Mouse (Mus musculus) MEL (cell line): ENCODE measurements around the gene Tmem30b. TPM values are rescaled to one million over a fixed set of nuclear protein-coding genes. Genes with fewer than 3 reads are reported as not detected.

Experiments
- DNase-seq: peaks from one replicate; pipeline ENCODE4 v3.0.0; 2011; ENCODE audit warnings: low read depth, low spot score
- H3K27ac ChIP-seq: 2 replicates; pipeline ENCODE4 v1.5.1; 2012; ENCODE audit warnings: low read depth, mild to moderate bottlenecking, control low read depth, low read length, moderate library complexity; ENCODE audit not compliant: control insufficient read depth
- H3K27me3 ChIP-seq, 2 experiments: fragments of 150-350 bp in 1 of 2; sonication (generic) in 1 of 2; 2 replicates each; pipeline ENCODE4 v1.6.1; 2012; ENCODE audit warnings: low read length in 2 of 2, mild to moderate bottlenecking in 2 of 2, improper control_type of control experiment in 1 of 2, moderate library complexity in 1 of 2; ENCODE audit not compliant: insufficient read depth in 2 of 2, control insufficient read depth in 1 of 2
- H3K36me3 ChIP-seq, 2 experiments: 2 replicates each; pipeline ENCODE4 v1.6.1; 2012 to 2014; ENCODE audit warnings: low read length in 2 of 2, improper control_type of control experiment in 1 of 2, inconsistent platforms in 1 of 2, mild to moderate bottlenecking in 1 of 2; ENCODE audit not compliant: insufficient read depth in 2 of 2, control insufficient read depth in 1 of 2
- H3K4me1 ChIP-seq, 2 experiments: fragments of 150-350 bp in 1 of 2; sonication (generic) in 1 of 2; 2 replicates each; pipeline ENCODE4 v1.6.1; 2012; ENCODE audit warnings: low read length in 2 of 2, improper control_type of control experiment in 1 of 2, mild to moderate bottlenecking in 1 of 2; ENCODE audit not compliant: insufficient read depth in 2 of 2, control insufficient read depth in 1 of 2
- H3K4me3 ChIP-seq, 2 experiments: fragments of 150-350 bp in 1 of 2; sonication (generic) in 1 of 2; 2 replicates each; pipeline ENCODE4 v1.5.1; 2012; ENCODE audit warnings: low read depth in 2 of 2, low read length in 2 of 2, mild to moderate bottlenecking in 2 of 2, moderate library complexity in 2 of 2, control low read depth in 1 of 2, improper control_type of control experiment in 1 of 2; ENCODE audit not compliant: control insufficient read depth in 1 of 2, insufficient read depth in 1 of 2
- H3K79me2 ChIP-seq: 2 replicates; pipeline ENCODE4 v1.6.1; 2012; ENCODE audit warnings: mild to moderate bottlenecking, low read length, moderate library complexity; ENCODE audit not compliant: control insufficient read depth, poor library complexity, insufficient read depth
- H3K9ac ChIP-seq: 2 replicates; pipeline ENCODE4 v1.6.1; 2012; ENCODE audit warnings: low read depth, mild to moderate bottlenecking, control low read depth, low read length, moderate library complexity; ENCODE audit not compliant: control insufficient read depth, poor library complexity, severe bottlenecking
- H3K9me3 ChIP-seq: fragments of 150-350 bp; sonication (generic); replicated peaks from 2 replicates; pipeline ENCODE4 v1.6.1; 2012; ENCODE audit warnings: mild to moderate bottlenecking, low read length, improper control_type of control experiment, moderate library complexity; ENCODE audit not compliant: insufficient read depth
- BHLHE40 ChIP-seq: IDR thresholded peaks from 2 replicates; pipeline ENCODE4 v1.6.1; 2012; ENCODE audit warnings: low read depth, mild to moderate bottlenecking, inconsistent platforms, low read length, improper control_type of control experiment, borderline replicate concordance
- CHD1 ChIP-seq: IDR thresholded peaks from 2 replicates; pipeline ENCODE4 v1.6.1; 2012; ENCODE audit warnings: low read depth, mild to moderate bottlenecking, inconsistent platforms, low read length, improper control_type of control experiment
- CHD2 ChIP-seq: IDR thresholded peaks from 2 replicates; pipeline ENCODE4 v1.6.1; 2011; ENCODE audit warnings: low read length, improper control_type of control experiment
- CTCF ChIP-seq, 3 experiments: IDR thresholded peaks in 2 of 3; conservative IDR thresholded peaks in 1 of 3; 2 replicates each; pipeline ENCODE4 v1.5.1; 2011 to 2012; ENCODE audit warnings: low read length in 3 of 3, low read depth in 2 of 3, mild to moderate bottlenecking in 2 of 3, improper control_type of control experiment in 1 of 3, inconsistent platforms in 1 of 3, mixed read lengths in 1 of 3, moderate library complexity in 1 of 3; ENCODE audit not compliant: control insufficient read depth in 1 of 3, insufficient read depth in 1 of 3, poor library complexity in 1 of 3, severe bottlenecking in 1 of 3
- E2F4 ChIP-seq: IDR thresholded peaks from 2 replicates; pipeline ENCODE4 v1.6.1; 2011; ENCODE audit warnings: low read depth, low read length, improper control_type of control experiment, borderline replicate concordance
- ELF1 ChIP-seq: IDR thresholded peaks from 2 replicates; pipeline ENCODE4 v1.6.1; 2014; ENCODE audit warnings: low read depth, mild to moderate bottlenecking, inconsistent platforms, low read length, improper control_type of control experiment, moderate library complexity
- EP300 ChIP-seq, 2 experiments: IDR thresholded peaks; 2 replicates each; pipeline ENCODE4 v1.6.1; 2011; ENCODE audit warnings: improper control_type of control experiment in 2 of 2, low read length in 2 of 2, low read depth in 1 of 2, mild to moderate bottlenecking in 1 of 2
- ETS1 ChIP-seq: IDR thresholded peaks from 2 replicates; pipeline ENCODE4 v1.6.1; 2012; ENCODE audit warnings: low read depth, mild to moderate bottlenecking, inconsistent platforms, low read length, improper control_type of control experiment, moderate library complexity
- GABPA ChIP-seq: IDR thresholded peaks from 2 replicates; pipeline ENCODE4 v1.6.1; 2012; ENCODE audit warnings: low read depth, mild to moderate bottlenecking, inconsistent platforms, low read length, improper control_type of control experiment, moderate library complexity
- HCFC1 ChIP-seq: IDR thresholded peaks from 2 replicates; pipeline ENCODE4 v1.6.1; 2012; ENCODE audit warnings: low read depth, mild to moderate bottlenecking, inconsistent platforms, low read length, improper control_type of control experiment, moderate library complexity
- JUND ChIP-seq: IDR thresholded peaks from 2 replicates; pipeline ENCODE4 v1.6.1; 2011; ENCODE audit warnings: low read depth, mild to moderate bottlenecking, improper control_type of control experiment, low read length
- KAT2A ChIP-seq: conservative IDR thresholded peaks from 2 replicates; pipeline ENCODE4 v1.6.1; 2012; ENCODE audit warnings: low read depth, low read length, improper control_type of control experiment, inconsistent platforms
- MAFK ChIP-seq: IDR thresholded peaks from 2 replicates; pipeline ENCODE4 v1.6.1; 2011; ENCODE audit warnings: low read depth, mild to moderate bottlenecking, low read length, improper control_type of control experiment, borderline replicate concordance
- MAZ ChIP-seq: IDR thresholded peaks from 2 replicates; pipeline ENCODE4 v1.6.1; 2012; ENCODE audit warnings: low read depth, mild to moderate bottlenecking, inconsistent platforms, low read length, improper control_type of control experiment
- MEF2A ChIP-seq: IDR thresholded peaks from 2 replicates; pipeline ENCODE4 v1.6.1; 2014; ENCODE audit warnings: low read depth, mild to moderate bottlenecking, inconsistent platforms, low read length, improper control_type of control experiment; ENCODE audit not compliant: poor library complexity, insufficient replicate concordance, severe bottlenecking; ENCODE audit errors: extremely low read depth
- MXI1 ChIP-seq: IDR thresholded peaks from 2 replicates; pipeline ENCODE4 v1.6.1; 2011; ENCODE audit warnings: mild to moderate bottlenecking, low read depth, low read length, improper control_type of control experiment
- MYB ChIP-seq: IDR thresholded peaks from 2 replicates; pipeline ENCODE4 v1.6.1; 2011; ENCODE audit warnings: mild to moderate bottlenecking, low read depth, low read length, improper control_type of control experiment
- MYC ChIP-seq: IDR thresholded peaks from 2 replicates; pipeline ENCODE4 v1.6.1; 2011; ENCODE audit warnings: low read depth, mild to moderate bottlenecking, low read length, improper control_type of control experiment, moderate library complexity
- NELFE ChIP-seq: IDR thresholded peaks from 2 replicates; pipeline ENCODE4 v1.6.1; 2011; ENCODE audit warnings: low read depth, low read length, improper control_type of control experiment
- NRF1 ChIP-seq: IDR thresholded peaks from 2 replicates; pipeline ENCODE4 v1.6.1; 2014; ENCODE audit warnings: low read depth, mild to moderate bottlenecking, inconsistent platforms, low read length, improper control_type of control experiment, moderate library complexity; ENCODE audit not compliant: poor library complexity, insufficient read depth, severe bottlenecking
- POLR2A ChIP-seq, 2 experiments: IDR thresholded peaks; 2 replicates each; pipeline ENCODE4 v1.6.1; 2011 to 2012; ENCODE audit warnings: low read length in 2 of 2, mild to moderate bottlenecking in 2 of 2, control low read depth in 1 of 2, improper control_type of control experiment in 1 of 2, low read depth in 1 of 2, moderate library complexity in 1 of 2; ENCODE audit not compliant: control insufficient read depth in 1 of 2, insufficient read depth in 1 of 2, poor library complexity in 1 of 2
- POLR2AphosphoS2 ChIP-seq: IDR thresholded peaks from 2 replicates; pipeline ENCODE4 v1.6.1; 2011; ENCODE audit warnings: low read length, improper control_type of control experiment
- RAD21 ChIP-seq: IDR thresholded peaks from 2 replicates; pipeline ENCODE4 v1.6.1; 2011; ENCODE audit warnings: mild to moderate bottlenecking, low read depth, low read length, improper control_type of control experiment
- TAL1 ChIP-seq: IDR thresholded peaks from 2 replicates; pipeline ENCODE4 v1.6.1; 2012; ENCODE audit warnings: mild to moderate bottlenecking, inconsistent platforms, low read length, moderate library complexity, mixed read lengths
- TCF12 ChIP-seq: IDR thresholded peaks from 2 replicates; pipeline ENCODE4 v1.6.1; 2014; ENCODE audit warnings: low read depth, mild to moderate bottlenecking, inconsistent platforms, low read length, improper control_type of control experiment, moderate library complexity
- ZC3H11A ChIP-seq: IDR thresholded peaks from 2 replicates; pipeline ENCODE4 v1.6.1; 2012; ENCODE audit warnings: low read depth, mild to moderate bottlenecking, inconsistent platforms, low read length, improper control_type of control experiment
- ZMIZ1 ChIP-seq: IDR thresholded peaks from 2 replicates; pipeline ENCODE4 v1.6.1; 2012; ENCODE audit warnings: low read depth, mild to moderate bottlenecking, inconsistent platforms, low read length, improper control_type of control experiment, moderate library complexity
- ZNF384 ChIP-seq: IDR thresholded peaks from 2 replicates; pipeline ENCODE4 v1.6.1; 2012; ENCODE audit warnings: low read depth, mild to moderate bottlenecking, inconsistent platforms, low read length, improper control_type of control experiment
- polyA plus RNA-seq, 2 experiments: library from polyadenylated mRNA; stranded (reverse) in 1 of 2; unstranded in 1 of 2; fragments of >175 nt in 1 of 2; fragments of >200 nt in 1 of 2; gene quantifications; 2 replicates each; pipeline versions ENCODE4 v1.2.1 to v1.2.4; 2012; ENCODE audit warnings: low replicate concordance in 2 of 2, low read depth in 1 of 2; ENCODE audit not compliant: insufficient read length in 2 of 2, insufficient read depth in 1 of 2, missing spikeins in 1 of 2
- total RNA-seq: library from RNA; depleted of rRNA; stranded (reverse); fragments of 300-350 nt; gene quantifications from 2 replicates; pipeline ENCODE4 v1.2.3, GENCODE M21; 2012

Tmem30b gene
- total and polyA plus RNA-seq, 3 experiments = not detected

DNA sequence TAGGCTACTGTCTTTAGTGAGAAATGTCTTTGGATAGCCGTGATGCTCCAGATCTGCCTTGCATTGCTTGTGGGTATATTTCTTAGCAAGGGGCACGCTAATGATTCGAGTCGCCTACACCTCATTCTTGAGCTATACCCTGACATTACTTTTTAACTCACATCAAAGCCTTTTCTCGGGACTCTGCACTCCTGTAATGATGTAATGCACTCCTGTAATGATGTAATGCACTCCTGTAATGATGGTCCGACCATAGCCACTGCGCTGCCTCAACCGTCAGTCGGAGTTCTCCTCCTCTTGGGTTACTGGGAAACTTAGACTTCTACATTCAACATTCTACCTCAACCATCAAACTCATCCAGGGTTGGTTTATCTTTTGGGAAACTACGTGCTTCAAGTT lies 32.2 kb downstream of the Tmem30b start:
- Histone ChIP-seq H3K4me1 (no peaks in the 10 kb centered on the region), H3K79me2 (no peaks in the 10 kb centered on the region), H3K9ac (no peak overlapping the region), H3K4me3 (no peak overlapping the region), H3K27ac (no peak overlapping the region), H3K36me3 (no peaks in the 10 kb centered on the region), H3K9me3 (no peaks in the 10 kb centered on the region), H3K27me3 (no peaks in the 10 kb centered on the region; a peak in 1 of 4 replicates)
- TF ChIP-seq MXI1 = no peak
- no peak for TF ChIP-seq MEF2A
- TF ChIP-seq ETS1 = no peak
- no peak for TF ChIP-seq CHD1
- no peak for TF ChIP-seq MAFK
- no peak for TF ChIP-seq GABPA
- TF ChIP-seq CTCF (IDR thresholded peaks at IDR 0.05 in 2 of 3, conservative IDR thresholded peaks at IDR 0.05 in 1 of 3; ENCODE audit: control insufficient read depth in 1 of 3, insufficient read depth in 1 of 3, low read depth in 2 of 3, low read length in 3 of 3, poor library complexity in 1 of 3, severe bottlenecking in 1 of 3) = no peak
- TF ChIP-seq MYB = no peak
- no peak for TF ChIP-seq RAD21
- no peak for TF ChIP-seq KAT2A
- no peak for TF ChIP-seq CHD2
- no peak for TF ChIP-seq ELF1
- TF ChIP-seq MAZ = no peak
- no peak for TF ChIP-seq EP300 (IDR thresholded peaks at IDR 0.05; ENCODE audit: low read depth in 1 of 2, low read length in 2 of 2)
- TF ChIP-seq ZMIZ1 = no peak
- TF ChIP-seq BHLHE40 = no peak
- TF ChIP-seq POLR2AphosphoS2 = no peak
- TF ChIP-seq NRF1 = no peak
- no peak for TF ChIP-seq NELFE
- TF ChIP-seq ZC3H11A = no peak
- DNase-seq = no peak

DNA sequence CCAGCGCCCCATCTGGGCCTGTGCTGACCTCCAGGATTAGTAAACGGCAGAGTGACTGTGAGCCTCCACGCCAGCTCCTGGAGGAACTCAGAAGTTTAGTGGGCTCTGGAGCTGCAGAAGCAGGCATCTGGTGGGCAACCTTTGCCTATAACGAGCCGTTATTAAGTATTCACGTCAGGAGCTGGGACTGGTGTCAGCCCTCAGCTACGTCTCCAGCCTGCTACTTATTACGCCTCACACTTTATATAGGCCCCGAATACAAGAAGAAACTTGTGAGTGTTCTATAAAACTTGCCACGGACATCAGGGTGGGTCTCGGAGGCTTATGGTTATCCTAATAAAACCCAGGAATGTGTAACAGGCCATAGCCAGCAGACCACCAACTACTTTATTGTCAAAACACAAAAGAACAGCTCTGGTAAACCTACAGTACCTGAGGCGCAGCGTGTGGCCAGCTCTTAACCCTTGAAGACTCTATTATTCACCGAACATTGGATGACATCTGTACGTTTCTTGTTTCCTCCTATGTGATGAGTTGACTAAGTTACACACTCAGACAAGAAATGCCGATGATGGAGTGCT lies 34.6 kb downstream of the Tmem30b start:
- DNase-seq = no peak
- Histone ChIP-seq H3K9me3 (no peaks in the 10 kb centered on the region), H3K9ac (no peak overlapping the region), H3K27me3 (peaks cover 0 to 3% of the 10 kb centered on the region in 2 experiments; a peak in 3 of 4 replicates), H3K79me2 (no peaks in the 10 kb centered on the region), H3K4me3 (no peak overlapping the region), H3K36me3 (no peaks in the 10 kb centered on the region), H3K27ac (no peak overlapping the region), H3K4me1 (no peaks in the 10 kb centered on the region)
- no peak for TF ChIP-seq ELF1
- TF ChIP-seq NELFE = no peak
- no peak for TF ChIP-seq ZNF384
- no peak for TF ChIP-seq TCF12
- TF ChIP-seq POLR2AphosphoS2 = no peak
- TF ChIP-seq POLR2A (IDR thresholded peaks at IDR 0.05; ENCODE audit: control insufficient read depth in 1 of 2, insufficient read depth in 1 of 2, low read depth in 1 of 2, low read length in 2 of 2, poor library complexity in 1 of 2) = no peak
- TF ChIP-seq MYC = no peak
- no peak for TF ChIP-seq E2F4
- no peak for TF ChIP-seq JUND
- TF ChIP-seq ETS1 = no peak
- no peak for TF ChIP-seq MAFK
- TF ChIP-seq RAD21 = no peak
- no peak for TF ChIP-seq MXI1
- TF ChIP-seq MAZ = no peak
- TF ChIP-seq CHD1 = no peak
- TF ChIP-seq ZMIZ1 = no peak
- TF ChIP-seq HCFC1 = no peak
- TF ChIP-seq GABPA = no peak
- no peak for TF ChIP-seq TAL1
